Mouse (Mus musculus): ENCODE measurements around the gene Abca1. TPM values are rescaled to one million over a fixed set of nuclear protein-coding genes. Genes with fewer than 3 reads are reported as not detected.

Gene Abca1
- total RNA-seq, 2 experiments from 2014 or later = 38.2 to 40.5 TPM

GRCm38 (mm10) chr4:53089641-53090040 is 70.1 kb downstream of the Abca1 start:
- no peak for DNase-seq (ENCODE audit: low spot score in 2 of 2)

DNA sequence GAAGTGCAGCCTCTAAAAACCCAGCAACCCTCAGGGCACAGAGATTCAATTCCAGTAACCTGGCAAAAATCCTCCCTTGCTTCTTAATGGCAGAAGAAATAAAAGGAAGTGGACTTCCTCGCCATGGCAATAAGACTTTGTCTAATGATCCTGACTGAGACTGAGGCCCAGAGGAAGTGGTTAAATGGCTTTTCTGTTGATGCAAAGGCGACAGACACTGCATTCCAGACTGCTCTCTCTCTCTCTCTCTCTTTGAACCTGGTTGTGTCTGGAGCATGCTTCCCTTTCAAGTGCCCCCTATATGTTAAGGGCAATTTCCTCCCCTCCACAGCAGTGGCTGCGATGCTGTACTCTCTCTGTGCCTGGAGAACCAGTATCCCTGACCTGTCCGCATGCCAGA is 70.7 kb downstream of the Abca1 start:
- no peak for DNase-seq (ENCODE audit: low spot score in 2 of 2)

DNA sequence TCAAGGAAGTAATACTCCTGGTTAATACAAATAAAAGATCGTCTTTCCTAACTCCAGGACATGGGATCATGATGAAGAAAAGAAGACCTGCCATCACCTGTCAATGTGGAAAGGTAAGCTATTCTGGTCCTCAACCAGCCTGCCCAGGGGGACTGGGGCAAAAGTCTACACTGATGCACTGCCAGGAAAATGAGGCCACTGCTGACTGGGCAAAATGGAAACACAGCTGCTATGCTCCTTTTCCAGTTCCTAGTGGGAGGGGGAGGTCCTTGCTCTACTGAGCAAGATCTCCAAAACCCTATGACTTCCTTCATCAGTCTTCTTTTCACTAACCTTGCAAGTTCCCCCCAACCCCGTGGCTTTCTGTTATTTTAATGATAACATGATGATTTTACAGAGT is 73.1 kb downstream of the Abca1 start:
- no peak for DNase-seq (ENCODE audit: low spot score in 2 of 2)

DNA sequence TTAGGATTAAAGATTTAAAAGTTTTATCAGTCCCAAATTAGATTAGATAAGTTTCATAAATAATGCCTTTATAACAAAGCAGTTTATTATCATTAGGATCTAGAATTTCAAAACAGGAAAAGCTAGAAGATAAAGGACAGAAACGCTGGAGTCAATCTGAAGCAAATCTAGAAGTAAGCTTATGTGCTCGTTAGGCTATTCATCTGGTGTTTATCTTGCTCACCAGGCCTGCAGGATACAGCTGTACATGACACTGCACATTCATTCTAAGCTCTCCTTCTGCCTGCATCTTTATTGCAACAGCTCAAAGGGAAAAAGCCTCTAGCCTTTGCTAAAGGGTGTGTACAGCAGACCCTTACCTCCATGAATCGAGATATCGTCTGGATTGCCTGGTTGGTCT is 74.1 kb downstream of the Abca1 start:
- no peak for DNase-seq (ENCODE audit: low spot score in 2 of 2)

DNA sequence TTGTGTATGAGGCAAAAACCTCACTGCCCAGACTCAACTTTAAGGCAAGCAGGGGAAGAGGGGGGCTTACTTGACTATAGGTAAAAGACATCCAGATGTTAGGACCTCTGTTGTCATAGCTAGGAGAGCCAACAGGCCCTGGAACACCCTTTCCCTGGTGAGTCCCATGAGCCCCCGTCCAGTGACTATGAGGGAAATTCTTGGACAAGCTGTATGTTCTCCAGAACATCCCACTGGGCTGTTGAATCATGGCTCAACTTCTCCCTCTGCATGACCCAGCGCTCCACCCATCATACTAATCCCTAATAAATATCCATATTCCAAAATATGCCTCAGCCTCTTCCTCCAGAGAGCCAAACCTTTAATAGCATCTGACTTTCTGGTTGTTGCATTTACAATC is 76.6 kb downstream of the Abca1 start:
- DNase-seq (ENCODE audit: low spot score in 2 of 2) = no peak

GRCm38 (mm10) chr4:53082451-53082850 is 77.2 kb downstream of the Abca1 start:
- no peak for DNase-seq (ENCODE audit: low spot score in 2 of 2)

DNA sequence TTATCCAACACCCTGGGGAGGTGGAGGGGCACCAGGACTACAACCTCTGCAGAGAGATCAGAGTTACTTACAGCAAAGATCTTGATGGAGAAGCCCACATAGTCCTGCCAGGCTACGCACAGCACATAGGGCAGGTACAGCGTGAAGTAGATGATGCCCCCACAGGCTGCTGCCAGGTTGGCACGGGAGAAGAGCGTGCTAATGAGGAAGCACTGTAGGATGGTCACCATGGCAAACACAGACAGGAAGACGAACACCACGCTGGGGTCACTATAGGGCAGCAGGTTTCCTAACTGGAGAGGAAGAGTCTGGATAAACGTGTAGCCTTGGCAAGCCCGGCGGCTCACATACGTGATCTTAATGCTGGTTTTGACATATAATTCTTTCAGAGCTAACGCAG is 77.8 kb downstream of the Abca1 start:
- no peak for DNase-seq (ENCODE audit: low spot score in 2 of 2)

GRCm38 (mm10) chr4:53080290-53080689 is 79.4 kb downstream of the Abca1 start:
- DNase-seq (ENCODE audit: low spot score in 2 of 2) = no peak

DNA sequence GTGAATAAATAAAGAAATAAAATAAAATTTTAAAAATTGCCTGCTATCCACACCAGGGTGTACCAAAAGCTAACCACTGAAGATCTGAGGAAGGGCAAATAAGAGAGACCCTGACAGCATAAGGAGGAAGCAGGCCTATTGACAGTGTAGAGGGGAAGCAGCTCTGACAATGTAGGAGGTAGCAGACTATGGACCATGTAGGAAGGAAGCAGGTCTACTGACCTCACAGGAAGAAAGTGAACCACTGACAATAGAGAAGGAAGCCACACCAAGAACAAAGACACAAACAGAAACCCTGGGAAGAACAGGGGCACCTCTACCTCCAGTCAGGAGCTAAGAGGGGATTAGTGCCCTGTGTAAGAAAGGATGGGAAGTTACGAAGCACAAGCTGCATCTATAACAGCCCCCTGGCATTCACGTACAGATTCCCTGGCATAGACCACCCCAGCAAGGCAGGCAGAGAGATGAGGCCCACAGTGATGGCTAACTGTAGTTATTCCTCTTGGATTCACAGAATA is 80.8 kb downstream of the Abca1 start:
- no peak for DNase-seq (ENCODE audit: low spot score in 2 of 2)

DNA sequence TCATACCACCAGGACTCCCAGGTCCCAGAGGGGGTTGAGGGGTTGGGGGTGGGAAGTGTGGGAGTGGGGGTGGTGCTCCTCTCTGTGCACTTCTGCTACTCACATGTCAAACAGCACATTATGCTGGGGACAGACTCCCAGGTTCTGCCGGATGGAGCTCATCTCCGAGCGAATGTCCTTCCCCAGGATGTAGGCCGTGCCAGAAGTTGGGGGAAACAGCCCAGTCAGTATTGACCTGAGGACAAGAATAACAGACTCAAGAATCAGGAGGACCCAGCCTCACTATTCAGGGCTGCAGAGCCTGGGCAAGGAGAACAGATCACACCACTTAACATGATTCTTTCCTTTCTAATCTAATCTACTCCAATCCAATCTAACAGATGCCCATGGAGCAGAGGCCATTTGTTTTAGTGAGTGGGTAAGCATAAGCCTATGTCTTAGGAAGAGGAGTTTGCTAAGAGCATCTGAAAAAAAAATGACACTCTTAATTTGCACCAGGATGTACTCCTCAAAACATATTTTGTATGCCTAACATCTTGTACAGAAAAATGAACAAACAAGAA is 82.8 kb downstream of the Abca1 start:
- DNase-seq (ENCODE audit: low spot score in 2 of 2) = no peak

DNA sequence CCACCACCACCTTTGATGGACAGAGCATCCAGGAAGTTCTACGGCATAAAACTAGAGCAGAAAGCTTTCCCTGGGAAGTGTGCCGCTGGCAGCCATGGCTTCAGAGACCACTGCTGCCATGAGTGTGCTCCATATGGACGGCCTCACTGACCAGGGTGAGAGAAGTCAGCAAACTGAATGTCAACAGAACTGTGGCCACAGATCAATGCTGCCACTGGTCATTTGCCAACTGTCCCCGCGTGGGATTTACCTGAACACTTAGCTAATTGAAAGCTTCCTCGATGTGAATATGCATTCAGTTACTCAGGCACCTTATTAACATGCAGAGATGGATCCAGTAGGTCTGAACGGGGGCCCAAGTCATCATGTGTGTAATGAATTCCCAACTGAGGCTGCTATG is 86.7 kb downstream of the Abca1 start:
- DNase-seq (ENCODE audit: low spot score in 2 of 2) = no peak

DNA sequence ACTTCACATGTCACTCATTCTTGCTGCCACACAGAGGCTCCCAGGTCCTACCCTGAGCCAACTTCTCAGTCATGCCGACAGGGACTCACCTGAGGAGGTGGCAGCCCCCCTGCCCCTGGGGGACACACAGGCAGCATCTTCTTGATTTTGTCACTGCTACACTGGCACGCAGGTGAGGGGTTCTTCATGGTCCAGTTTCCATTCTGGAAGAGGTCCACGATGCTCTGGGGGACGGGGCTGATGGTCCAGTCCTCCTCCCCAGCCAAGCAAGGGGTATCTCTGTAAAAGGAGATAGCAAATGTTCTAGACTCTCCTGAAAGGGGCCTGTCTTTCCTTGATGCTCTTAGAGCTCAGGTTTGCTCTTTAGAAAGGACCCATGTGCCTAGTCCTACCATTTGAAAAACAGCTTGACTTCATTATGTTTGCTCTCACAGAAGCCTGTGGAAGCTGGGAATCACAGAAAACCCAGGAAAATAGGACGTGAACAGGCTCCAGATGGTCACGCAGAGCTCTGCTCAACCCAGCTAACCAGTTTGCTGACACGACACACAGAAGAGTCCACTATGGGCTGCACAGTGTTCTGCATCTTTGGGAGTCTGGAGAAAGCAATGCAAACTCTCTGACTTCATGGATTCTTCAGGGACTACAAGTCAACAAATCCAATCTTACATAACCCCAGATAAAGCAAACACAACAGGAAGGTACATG is 97.2 kb downstream of the Abca1 start:
- DNase-seq (ENCODE audit: low spot score in 2 of 2) = no peak

- DNase-seq (ENCODE audit: low spot score in 2 of 2) = no peak
These were observed 113.3 kb downstream of the Abca1 start for GRCm38 (mm10) chr4:53046238-53047022.

GRCm38 (mm10) chr4:53045807-53046206 is 113.9 kb downstream of the Abca1 start:
- no peak for DNase-seq (ENCODE audit: low spot score in 2 of 2)

DNA sequence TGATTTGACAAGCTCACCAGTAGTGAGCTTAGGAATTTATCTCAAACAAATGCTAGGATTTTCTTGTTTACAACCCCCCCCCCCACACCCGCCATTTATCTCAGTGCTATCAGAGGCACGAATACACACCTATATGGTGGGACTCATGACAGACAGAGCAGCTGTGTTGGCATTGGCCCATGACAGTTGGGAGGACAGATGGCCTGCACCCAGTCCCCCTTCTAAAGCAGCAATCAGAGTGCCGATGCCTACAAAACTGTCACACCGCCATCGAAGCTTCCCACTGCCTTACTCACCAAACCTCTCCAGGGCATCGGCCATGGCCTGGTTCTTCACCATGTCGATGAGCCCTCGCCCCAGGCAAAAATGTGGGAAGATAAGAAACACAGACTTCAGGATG is 115.9 kb downstream of the Abca1 start:
- peak; percentile 62 to 65 for DNase-seq (ENCODE audit: low spot score in 2 of 2)

DNA sequence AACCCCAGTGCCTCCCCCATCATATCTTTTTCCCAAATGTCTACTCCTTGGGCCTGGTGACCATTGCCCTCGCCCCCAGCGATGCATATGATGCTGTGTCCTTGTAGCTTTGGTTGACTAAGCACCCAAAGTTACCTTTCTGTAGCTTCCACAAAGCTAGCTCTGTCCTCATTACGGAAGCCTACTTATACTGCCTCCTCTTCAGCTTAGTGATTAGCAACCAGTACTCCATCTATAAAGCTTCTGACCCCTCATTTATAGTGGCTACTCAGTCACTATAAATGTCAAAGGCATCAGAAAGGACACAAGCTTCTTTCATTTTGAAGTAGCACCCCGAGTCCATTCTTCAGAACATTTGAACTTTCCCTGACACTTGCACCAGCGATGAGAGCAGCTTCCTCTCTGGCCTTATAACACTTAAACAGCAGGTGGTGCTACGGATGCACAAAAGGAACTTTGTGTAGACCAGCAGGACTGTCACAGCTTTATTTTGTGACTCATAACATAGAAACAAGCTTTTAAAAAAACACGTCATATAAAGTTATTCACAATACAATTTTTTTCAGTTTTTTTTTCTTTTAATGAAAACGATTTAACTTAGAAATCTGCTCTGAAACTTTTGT is 129.3 kb downstream of the Abca1 start:
- peak; percentile 16 to 39 for DNase-seq (ENCODE audit: low spot score in 2 of 2)

DNA sequence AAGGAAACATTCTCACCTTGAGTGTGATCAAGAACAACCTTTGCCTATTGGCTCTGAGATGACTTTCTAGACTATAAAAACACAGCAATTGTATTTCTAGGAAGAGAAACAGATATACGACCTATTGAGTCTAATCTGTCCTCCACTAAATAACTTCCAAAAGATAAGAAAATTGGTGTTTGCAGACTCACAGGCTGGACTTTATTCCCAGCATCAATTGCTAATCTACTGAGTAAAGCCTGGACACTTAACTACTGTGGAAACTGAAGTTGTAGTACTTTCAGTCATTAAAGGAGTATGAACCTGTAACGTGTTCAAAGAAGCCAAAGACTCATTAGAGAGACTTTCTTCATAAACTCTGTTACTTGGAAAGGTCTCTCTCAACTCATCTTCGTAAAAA is 131.9 kb downstream of the Abca1 start:
- no peak for DNase-seq (ENCODE audit: low spot score in 2 of 2)

DNA sequence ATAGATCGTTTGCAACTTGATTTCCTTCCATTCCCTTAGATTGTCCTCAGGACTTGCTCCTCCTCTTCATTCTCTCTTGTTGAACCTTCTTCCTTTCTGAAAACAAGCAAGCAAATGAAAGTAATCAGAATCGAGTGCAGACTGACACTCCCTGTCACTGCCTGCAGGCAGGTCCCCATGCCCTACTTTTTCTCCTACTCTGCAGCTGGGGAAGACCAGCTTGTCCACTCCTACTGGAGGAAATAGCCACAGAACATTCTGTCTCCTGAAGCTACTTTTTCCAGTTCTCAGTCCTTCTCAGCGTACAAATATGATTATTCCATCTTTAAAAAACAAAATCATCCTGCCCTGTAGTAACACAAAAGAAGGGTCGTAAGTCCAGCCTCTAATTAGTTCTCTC is 135.3 kb downstream of the Abca1 start:
- DNase-seq (ENCODE audit: low spot score in 2 of 2) = no peak

- no peak for DNase-seq (ENCODE audit: low spot score in 2 of 2)
These were observed 136.3 kb downstream of the Abca1 start for GRCm38 (mm10) chr4:53023189-53023925.

- DNase-seq (ENCODE audit: low spot score in 2 of 2) = no peak
These were observed 141.3 kb downstream of the Abca1 start for GRCm38 (mm10) chr4:53018392-53018791.

DNA sequence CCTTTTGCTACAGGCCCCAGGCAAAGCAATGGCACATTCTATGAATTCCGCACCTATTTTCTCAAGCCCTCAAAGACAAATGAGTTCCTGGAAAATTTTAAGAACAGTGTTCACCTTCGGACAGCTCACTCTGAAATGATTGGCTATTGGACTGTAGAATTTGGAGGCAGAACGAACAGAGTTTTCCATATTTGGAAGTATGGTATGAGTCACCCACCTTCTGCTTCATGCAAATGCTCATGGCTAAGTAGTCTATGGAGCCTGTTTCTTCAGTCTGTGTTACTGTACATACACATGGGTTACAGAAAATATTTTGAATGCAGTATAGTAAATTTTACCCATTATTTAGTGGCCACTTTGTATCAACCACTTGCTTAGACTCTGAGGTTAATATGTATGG is 144.7 kb downstream of the Abca1 start:
- no peak for DNase-seq (ENCODE audit: low spot score in 2 of 2)

Measured in layer of hippocampus, postnatal 10 days (tissue).